In the genomic region with DNA sequence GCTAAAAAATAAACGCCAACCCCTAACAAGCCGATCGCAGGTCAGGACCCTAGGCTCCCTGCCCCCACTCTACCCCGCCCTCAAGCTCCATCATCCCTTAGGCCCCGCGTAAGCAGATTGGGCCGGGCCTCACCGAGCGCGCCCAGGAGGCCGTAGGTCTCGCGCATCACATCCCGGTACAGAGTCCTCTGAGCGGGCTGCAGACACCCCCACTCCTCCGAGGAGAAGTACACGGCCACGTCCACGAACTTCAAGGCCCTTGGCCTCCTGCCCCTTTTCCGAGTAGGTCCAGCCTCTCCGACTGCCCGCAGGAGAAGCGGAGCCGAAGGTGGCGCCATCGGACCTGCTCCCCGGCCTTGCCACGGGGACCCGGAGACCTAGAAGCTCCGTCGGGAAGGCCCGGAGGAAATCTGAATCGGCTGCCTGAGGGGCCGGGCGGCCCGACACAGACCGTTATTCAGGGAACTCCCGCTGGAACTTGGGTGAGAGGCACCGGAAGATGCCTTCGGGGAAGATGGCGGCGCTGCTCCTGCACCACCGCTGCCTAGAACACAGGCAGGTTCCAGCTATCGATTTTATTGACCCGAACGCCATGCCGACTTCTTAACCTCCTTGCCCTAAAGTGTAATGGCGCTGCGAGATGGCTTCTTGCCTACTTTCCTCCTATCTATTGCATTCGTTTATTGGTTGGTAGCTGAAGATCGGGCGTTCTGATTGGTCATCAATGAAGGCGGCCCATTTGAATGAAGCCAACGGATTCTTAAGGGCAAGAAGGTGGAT, we compare ENCODE assay signal across 8 mouse cellular contexts. TPM values are rescaled to one million over a fixed set of nuclear protein-coding genes. Genes with fewer than 3 reads are reported as not detected.
A peak's percentile ranks its signal among the peaks of the same experiment; 100 is the strongest.
DNase-seq lines count a peak whose midpoint lies in the region; ATAC-seq lines count a peak whose summit lies in the region.

A gene (minus strand): TSS at position 638 of the 780 bp plus-strand sequence.

- intact Hi-C loops in gastrocnemius, postnatal 14 days (cut with DNase I; ENCODE audit: low total_unique reads), result no loop called here
- intact Hi-C loops in left cerebral cortex, postnatal 10 days (cut with DNase I), result no loop called here

- ATAC-seq in inflammation-experienced regulatory T-cells, adult 6 months, result peak; percentile 92
- peak; percentile 90 for ATAC-seq in megakaryocyte-erythroid progenitor cell, adult 5-6 weeks (replicated peaks; ENCODE audit: low FRiP score, low TSS enrichment, poor library complexity, severe bottlenecking)

- DNase-seq in adrenal gland, adult (ENCODE audit: inconsistent age in 2 of 2, low spot score in 1 of 2), result peak; percentile 94 to 99
- peak; percentile 99 for DNase-seq in embryo, embryonic 10.5 days (ENCODE audit: low spot score)
- DNase-seq in gastrocnemius, postnatal 14 days, result peak; percentile 90
- peak; percentile 93 to 97 for DNase-seq in left cerebral cortex, postnatal 10 days (ENCODE audit: extremely low spot score in 1 of 2, low spot score in 2 of 2)
- DNase-seq in right cerebral cortex, postnatal 25 days, result peak; percentile 88
- DNase-seq in urinary bladder, postnatal 4 days (ENCODE audit: low spot score in 2 of 2), result peak; percentile 86 to 91

RNA-seq across cellular contexts. Expression of the gene that starts here (rescaled TPM):
- total RNA-seq in gastrocnemius, postnatal 14 days (2021), result 1 to 10 TPM; 1.0 to 1.5 TPM
- 1 to 10 TPM; 4.3 to 5.0 (median 4.7) TPM for polyA plus RNA-seq in inflammation-experienced regulatory T-cells, adult 6 months (2017; shearing (Covaris generic))
- total RNA-seq in left cerebral cortex, postnatal 10 days (2021), result 1 to 10 TPM; 6.3 to 6.8 TPM
- total RNA-seq in megakaryocyte-erythroid progenitor cell, adult 5-6 weeks (2014; fragmentation: Nextera tagmentation), result 3.6 and 5.8 TPM in 2 replicates
- total RNA-seq in megakaryocyte-erythroid progenitor cell, adult 5-6 weeks (2017), result 2.0 and 2.5 TPM in 2 replicates

Comparison
In these comparisons a context has a peak if more than half of its experiments do, and no peak if none do; other contexts are left out.
1. Peak in every context shown above with its lines: DNase-seq and ATAC-seq.